Mouse (Mus musculus) embryo, embryonic 10 days (tissue): Measurements from ENCODE around the gene Crhr1.

Source experiments
- DNase-seq: peaks from one replicate; pipeline ENCODE4 v3.0.0-alpha.2; 2015; ENCODE audit warnings: low spot score

Crhr1 gene

GRCm38 (mm10) chr11:104133442-104133983 is 858 bp downstream of the Crhr1 start:
- DNase-seq: no peak

- no peak for DNase-seq
Observed at GRCm38 (mm10) chr11:104138976-104139375, 6.3 kb downstream of the Crhr1 start.

DNA sequence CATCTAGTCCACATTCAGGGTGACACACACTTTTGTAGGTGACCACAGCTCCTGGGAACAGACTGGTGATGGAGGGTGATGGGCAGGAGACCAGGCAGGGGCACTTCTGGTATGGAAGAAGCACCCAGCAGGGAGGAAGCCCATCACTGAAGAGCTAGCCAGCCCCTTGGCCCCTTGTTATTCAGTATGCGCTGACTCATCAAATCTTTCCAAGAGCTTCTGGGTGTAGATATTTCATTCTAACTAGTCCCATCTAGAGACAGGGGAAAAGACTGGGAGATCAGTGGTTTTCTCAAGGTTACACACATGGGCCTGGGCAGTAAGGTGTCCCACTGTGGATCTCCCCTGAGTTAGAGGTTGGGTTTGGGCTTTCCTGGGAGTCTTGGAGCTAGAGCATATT is 12.3 kb downstream of the Crhr1 start:
- no peak for DNase-seq

- DNase-seq: no peak
Observed at GRCm38 (mm10) chr11:104148787-104149186, 16.1 kb downstream of the Crhr1 start.

- no peak for DNase-seq
Observed at GRCm38 (mm10) chr11:104150911-104151310, 18.3 kb downstream of the Crhr1 start.

DNA sequence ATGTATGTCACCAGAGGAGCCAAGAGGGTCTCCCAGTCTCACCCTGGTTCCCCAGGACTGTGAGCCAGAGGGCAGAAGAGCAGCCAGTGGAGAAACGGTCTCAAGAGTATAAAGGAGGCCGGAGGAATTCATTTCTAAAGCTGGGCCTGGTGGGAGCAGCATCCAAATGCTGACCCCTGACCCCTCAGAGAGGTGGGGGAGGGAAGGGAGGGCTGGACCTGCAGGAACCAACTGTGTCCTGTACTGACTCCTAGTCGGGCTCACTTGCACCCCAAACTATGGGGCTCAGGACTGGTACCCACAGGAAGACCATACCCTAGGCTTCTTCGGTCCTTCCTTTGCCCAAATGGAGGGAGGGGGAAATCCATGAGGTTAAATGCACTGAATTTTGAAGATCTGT is 21.7 kb downstream of the Crhr1 start:
- DNase-seq: no peak

GRCm38 (mm10) chr11:104154820-104155635 is 22.4 kb downstream of the Crhr1 start:
- peak; percentile 37 for DNase-seq

DNA sequence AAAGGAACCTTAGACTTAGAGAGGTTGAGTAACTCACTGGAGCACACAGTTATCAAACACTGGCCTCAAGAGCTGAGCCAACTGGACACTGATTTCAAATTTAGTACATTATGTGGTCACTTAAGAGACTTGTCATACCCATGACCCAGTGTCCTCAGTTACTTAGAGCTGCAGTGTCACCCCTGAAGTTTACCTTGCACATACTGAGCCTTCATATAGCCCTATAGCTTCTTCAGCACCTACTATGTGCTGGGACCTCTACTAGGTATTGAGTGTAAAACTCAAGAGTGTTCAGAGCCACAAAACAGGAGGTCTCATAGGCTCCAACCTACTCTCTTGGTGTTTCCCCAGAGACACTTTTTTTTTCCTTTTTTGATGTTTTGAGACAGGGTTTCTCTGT is 23.2 kb downstream of the Crhr1 start:
- DNase-seq: no peak

DNA sequence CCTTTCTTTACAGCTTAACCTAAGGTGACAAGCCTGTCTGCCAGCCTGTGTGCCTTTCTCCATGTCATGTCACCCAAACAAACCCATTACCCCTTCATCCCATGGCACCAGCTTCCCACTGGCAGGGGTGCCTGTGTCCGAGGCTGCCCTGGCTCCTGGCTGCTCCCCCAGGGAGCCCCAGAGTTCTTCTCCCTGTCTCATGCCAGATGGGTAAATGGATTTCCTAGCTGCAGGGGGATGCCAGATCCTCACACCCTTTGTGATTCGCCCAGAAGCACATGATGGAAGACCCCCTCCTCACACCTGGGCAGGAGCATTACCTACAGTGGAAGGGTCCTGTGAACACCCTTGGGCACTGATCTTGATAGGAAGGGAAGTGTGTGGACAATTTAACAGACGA is 23.7 kb downstream of the Crhr1 start:
- DNase-seq: no peak

- peak; percentile 88 for DNase-seq
Observed at GRCm38 (mm10) chr11:104157603-104158259, 25.1 kb downstream of the Crhr1 start.

DNA sequence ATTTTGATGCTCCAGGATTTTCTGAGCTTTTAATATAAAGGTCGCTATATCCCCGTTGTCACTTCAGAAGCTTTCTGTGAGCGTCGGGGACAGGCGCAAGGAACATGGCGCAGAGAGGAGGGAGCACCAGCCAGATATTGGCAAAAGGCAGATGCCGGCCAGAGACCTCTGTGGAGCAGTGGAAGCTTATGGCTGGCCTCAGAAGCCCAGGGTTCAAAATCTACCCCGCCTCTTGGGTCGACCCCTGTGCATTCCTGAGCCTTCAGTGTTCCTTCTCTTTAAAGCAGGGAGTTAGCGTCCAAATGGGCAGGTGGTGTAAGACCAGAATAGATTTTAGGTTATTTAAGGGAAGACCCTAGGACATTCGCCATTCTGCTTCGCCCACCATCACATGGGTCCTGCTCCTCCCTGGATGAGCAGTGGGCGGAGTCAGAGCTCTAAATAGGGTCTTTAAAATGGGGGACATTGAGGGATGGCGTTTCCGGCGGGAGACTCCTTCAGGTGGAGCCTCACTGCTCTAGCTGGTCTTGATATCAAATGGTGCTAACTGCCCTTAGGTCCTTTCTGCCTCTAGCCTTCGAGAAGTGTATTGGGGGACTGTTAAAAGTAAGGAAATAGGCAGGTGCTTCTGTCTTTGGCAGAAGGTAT is 25.7 kb downstream of the Crhr1 start:
- peak; percentile 28 for DNase-seq

- DNase-seq: no peak
Observed at GRCm38 (mm10) chr11:104159769-104160272, 27.2 kb downstream of the Crhr1 start.

DNA sequence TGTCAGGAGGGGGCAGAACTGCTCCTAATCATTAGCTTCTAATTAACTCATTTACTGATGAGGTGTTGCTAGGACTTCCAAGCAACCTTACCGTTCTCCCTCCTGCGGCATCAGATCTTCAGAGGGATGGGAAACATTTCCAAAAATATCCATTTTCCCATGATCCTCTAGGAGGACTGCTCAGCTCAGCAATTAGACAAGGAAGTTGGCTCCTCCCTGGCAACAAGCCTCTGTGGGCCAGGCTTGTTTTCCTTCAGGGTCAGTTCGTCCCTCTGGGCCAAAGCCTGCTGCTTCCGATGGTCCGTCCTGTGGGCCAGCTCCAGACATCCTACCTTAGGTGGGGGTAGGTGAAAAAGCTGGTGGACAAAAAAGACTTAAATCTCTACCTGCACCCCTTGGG is 28.5 kb downstream of the Crhr1 start:
- DNase-seq: no peak

GRCm38 (mm10) chr11:104164257-104164656 is 31.6 kb downstream of the Crhr1 start:
- no peak for DNase-seq

DNA sequence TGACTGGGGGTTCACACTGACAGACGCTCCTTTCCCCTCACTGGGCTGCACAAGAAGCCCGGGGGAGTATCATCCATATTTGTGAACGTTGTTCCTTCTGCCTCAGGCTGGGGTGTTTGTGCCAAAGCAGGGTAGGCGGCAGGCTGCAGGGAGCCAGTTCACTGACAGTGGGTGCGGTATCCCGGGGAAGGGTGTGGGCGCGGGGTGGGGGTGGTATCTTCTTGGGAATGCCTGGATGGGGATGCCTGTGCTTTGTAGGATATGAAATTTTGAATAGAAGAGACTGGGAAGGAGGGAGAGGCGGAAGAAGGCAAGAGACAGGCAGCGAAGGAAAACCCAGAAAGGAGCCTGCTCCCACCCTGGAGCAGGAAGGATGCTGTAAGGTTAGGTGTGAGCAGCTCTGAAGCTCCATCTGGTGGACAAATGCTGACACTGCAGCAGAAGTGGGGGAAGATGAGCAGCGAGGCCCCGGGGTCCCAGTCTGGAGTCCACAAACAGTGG is 38.7 kb downstream of the Crhr1 start:
- DNase-seq: peak; percentile 84

GRCm38 (mm10) chr11:104178893-104179292 is 46.2 kb downstream of the Crhr1 start:
- peak; percentile 21 for DNase-seq

- no peak for DNase-seq
Observed at GRCm38 (mm10) chr11:104179804-104180203, 47.1 kb downstream of the Crhr1 start.

DNA sequence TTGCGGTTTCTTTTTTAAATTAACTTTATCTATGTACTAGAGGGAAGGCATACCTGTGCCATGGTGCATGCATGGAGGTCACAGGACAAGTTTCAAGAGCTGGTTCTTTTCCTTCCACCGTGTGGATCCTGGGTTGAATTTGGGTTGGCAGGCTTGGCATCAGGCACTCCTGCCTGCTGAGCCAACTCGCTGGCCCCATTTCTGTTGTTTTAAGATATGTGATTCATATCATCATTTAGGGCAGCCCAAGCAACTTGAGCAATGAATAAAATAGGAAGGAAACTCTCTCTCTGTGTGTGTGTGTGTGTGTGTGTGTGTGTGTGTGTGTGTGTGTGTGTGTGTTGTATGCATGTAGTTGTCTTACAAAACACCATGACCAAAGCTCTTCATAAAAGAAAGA is 49.5 kb downstream of the Crhr1 start:
- DNase-seq: no peak

DNA sequence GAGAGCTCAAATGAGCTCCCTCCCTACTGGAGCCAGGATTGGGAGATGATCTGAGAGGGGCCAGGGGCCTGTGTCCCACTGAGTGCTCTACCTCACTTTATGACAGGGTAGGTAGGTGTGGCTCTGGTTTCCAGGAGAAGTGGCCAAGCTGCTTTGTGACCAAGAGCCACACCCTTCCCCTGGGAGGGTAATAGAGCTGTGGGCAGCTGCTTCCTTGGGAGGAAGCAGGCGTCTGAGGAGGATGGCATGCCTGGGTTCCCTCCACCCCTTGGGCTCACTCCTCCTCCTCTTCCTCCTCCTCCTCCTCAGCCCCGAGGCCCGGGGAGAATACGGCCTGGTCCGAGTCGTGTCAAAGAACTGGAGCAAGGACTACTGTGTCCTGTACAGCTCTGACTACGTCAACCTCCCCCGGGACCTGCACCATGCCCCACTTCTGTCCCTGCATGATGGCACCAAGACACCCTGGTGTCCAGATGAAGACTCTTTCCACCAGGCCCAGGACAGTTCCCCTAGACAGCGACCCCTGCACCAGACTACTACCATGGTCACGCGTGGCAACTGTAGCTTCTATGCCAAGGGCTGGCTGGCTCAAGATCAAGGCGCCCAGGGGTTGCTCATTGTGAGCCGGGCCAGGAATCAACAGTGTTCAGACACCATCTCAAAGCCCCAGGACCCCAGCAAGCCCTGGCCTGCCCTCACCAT is 53.6 kb downstream of the Crhr1 start, which contains the start of gene Sppl2c:
Gene Sppl2c, plus strand, starts transcription at position 193 of the 702 bp plus-strand sequence.
- no peak for DNase-seq

DNA sequence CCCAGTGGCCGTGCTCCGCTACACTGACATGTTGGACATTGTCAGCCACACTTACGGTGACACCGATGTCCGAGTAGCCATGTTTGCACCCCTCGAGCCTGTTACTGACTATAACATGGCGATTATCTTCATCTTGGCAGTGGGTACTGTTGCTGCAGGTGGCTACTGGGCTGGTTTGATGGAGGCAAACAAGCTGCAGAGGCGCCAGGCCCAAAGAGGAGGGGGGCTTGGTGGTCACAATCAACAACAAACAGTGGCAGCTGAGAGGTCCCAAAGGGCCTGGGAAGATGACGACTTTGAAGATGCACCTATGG is 54.1 kb downstream of the Crhr1 start:
- DNase-seq: no peak

DNA sequence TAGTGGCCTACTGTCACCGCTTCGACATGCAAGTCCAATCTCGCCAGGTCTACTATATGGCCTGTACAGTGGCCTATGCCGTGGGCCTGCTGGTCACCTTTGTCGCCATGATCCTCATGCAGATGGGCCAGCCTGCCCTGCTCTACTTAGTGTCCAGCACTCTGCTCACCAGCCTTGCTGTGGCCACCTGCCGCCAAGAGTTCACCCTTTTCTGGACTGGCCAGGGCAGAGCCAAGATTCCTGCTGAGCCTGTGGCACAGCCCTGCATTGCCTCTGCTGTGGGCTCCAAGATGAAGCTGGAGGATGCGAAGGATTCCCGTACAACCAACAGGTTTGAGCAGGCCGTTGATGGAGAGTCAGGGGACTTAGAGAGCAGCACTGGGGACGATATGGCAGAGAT is 55.1 kb downstream of the Crhr1 start:
- no peak for DNase-seq

DNA sequence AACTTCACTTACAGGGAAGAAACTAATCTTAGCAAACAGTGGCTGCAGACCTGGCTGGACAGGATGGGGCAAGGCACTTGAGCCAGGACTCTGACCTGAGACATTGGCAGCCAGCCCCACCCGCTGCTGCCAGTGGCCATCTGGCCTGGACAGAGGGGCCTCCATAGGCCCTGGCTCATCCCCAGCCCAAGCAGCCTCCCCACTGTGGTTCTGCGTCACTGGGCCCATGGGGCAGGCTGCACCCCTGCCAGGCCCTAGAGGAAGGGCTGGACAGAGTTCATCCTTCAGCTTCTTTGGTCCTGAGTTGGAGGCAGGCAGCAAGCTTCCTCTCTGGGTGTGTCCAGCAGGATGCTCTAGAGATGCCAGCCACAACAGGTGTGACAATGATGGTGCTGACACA is 57.4 kb downstream of the Crhr1 start:
- no peak for DNase-seq
